Mouse (Mus musculus) kidney, embryonic 16.5 days (tissue): Measurements from ENCODE around the gene Thra. TPM values are rescaled to one million over a fixed set of nuclear protein-coding genes. Genes with fewer than 3 reads are reported as not detected.

ENCODE experiments used
- ATAC-seq: fragments of 200-750 bp; cut with Nextera tagmentation; 2 replicates; pipeline ENCODE4 v1.8.0; 2017; ENCODE audit warnings: moderate TSS enrichment; ENCODE audit not compliant: low FRiP score, low TSS enrichment
- H3K27ac ChIP-seq: fragments of 300-500 bp; sonication (generic); 2 replicates; pipeline ENCODE4 v1.5.1; 2014; ENCODE audit warnings: low read length
- H3K27me3 ChIP-seq: fragments of 300-500 bp; sonication (generic); 2 replicates; pipeline ENCODE4 v1.6.1; 2014; ENCODE audit warnings: low read length, control low read depth, mixed read lengths; ENCODE audit not compliant: insufficient read depth
- H3K36me3 ChIP-seq: fragments of 300-500 bp; sonication (generic); 2 replicates; pipeline ENCODE4 v1.6.1; 2014; ENCODE audit warnings: low read length, control low read depth, mixed read lengths; ENCODE audit not compliant: insufficient read depth
- H3K4me1 ChIP-seq: fragments of 300-500 bp; sonication (generic); 2 replicates; pipeline ENCODE4 v1.6.1; 2014; ENCODE audit warnings: low read length, control low read depth, mixed read lengths; ENCODE audit not compliant: insufficient read depth
- H3K4me2 ChIP-seq: fragments of 300-500 bp; sonication (generic); replicated peaks from 2 replicates; pipeline ENCODE4 v1.6.1; 2014; ENCODE audit warnings: low read depth, low read length
- H3K4me3 ChIP-seq: fragments of 300-500 bp; sonication (generic); 2 replicates; pipeline ENCODE4 v1.5.1; 2014; ENCODE audit warnings: mild to moderate bottlenecking, low read length
- H3K9ac ChIP-seq: fragments of 300-500 bp; sonication (generic); replicated peaks from 2 replicates; pipeline ENCODE4 v1.6.1; 2014; ENCODE audit warnings: low read length
- H3K9me3 ChIP-seq: fragments of 300-500 bp; sonication (generic); 2 replicates; pipeline ENCODE4 v1.6.1; 2016; ENCODE audit warnings: low read length, control low read depth
- WGBS: fragments of 180-500 bp; shearing (Covaris S2); extraction: QIAGEN DNeasy Blood & Tissue Kit; methylation state at CpG from one replicate; pipeline ENCODE4 v1.1.7; 2014; 5-methylcytosine and 5-hydroxymethylcytosine counted together
- polyA plus RNA-seq: library from polyadenylated mRNA; unstranded; fragments of >200 nt; fragmentation: Nextera tagmentation; extraction: Ambion mirVana; gene quantifications from 2 replicates; pipeline ENCODE4 v1.2.1, GENCODE M21; 2015

Gene Thra
- polyA plus RNA-seq, 1 experiment from 2014 or later: 24.4 TPM

- Histone ChIP-seq H3K4me2 (peak overlapping the region; percentile 82), H3K27me3 (no peaks in the 10 kb centered on the region), H3K9ac (peak overlapping the region; percentile 90), H3K4me1 (peaks cover 58% of the 10 kb centered on the region), H3K27ac (peak overlapping the region; percentile 92), H3K4me3 (peak overlapping the region; percentile 90), H3K9me3 (no peaks in the 10 kb centered on the region), H3K36me3 (no peaks in the 10 kb centered on the region)
- peak; percentile 75 for ATAC-seq
- WGBS: under 1% methylated on average over 56 of the region's 86 CpGs
These were observed 1.4 kb downstream of the Thra start for GRCm38 (mm10) chr11:98741622-98742396.

- H3K4me1 ChIP-seq: peaks cover 65% of the 10 kb centered on the region
- peak overlapping the region; percentile 90 for H3K9ac ChIP-seq
- H3K9me3 ChIP-seq: no peaks in the 10 kb centered on the region
- ATAC-seq: no peak
- H3K27me3 ChIP-seq: no peaks in the 10 kb centered on the region
- H3K4me2 ChIP-seq: peak overlapping the region; percentile 82
- H3K27ac ChIP-seq: peak overlapping the region; percentile 92
- 3% methylated on average over 21 of the region's 21 CpGs for WGBS
- peak overlapping the region; percentile 90 for H3K4me3 ChIP-seq
- H3K36me3 ChIP-seq: no peaks in the 10 kb centered on the region
These were observed 2.2 kb downstream of the Thra start for GRCm38 (mm10) chr11:98742397-98743291.

- Histone ChIP-seq H3K4me2 (peak overlapping the region; percentile 82), H3K4me1 (peaks cover 76% of the 10 kb centered on the region)
- 7% methylated on average over 9 of the region's 9 CpGs for WGBS
These were observed 3.4 kb downstream of the Thra start for GRCm38 (mm10) chr11:98743655-98744345.

GRCm38 (mm10) chr11:98744456-98745019, 4.1 kb downstream of the Thra start:
- Histone ChIP-seq H3K4me1 (peaks cover 84% of the 10 kb centered on the region), H3K4me3 (peak overlapping the region; percentile 90), H3K36me3 (no peaks in the 10 kb centered on the region), H3K9ac (peak overlapping the region; percentile 55), H3K27ac (peak overlapping the region; percentile 74), H3K9me3 (no peaks in the 10 kb centered on the region), H3K4me2 (peak overlapping the region; percentile 82), H3K27me3 (no peaks in the 10 kb centered on the region)
- ATAC-seq: no peak
- WGBS: 32% methylated on average over 7 of the region's 7 CpGs

More at GRCm38 (mm10) chr11:98743655-98744345, 3.4 kb downstream of the Thra start:
- Histone ChIP-seq H3K4me3 (peak overlapping the region; percentile 90), H3K9ac (peak overlapping the region; percentile 55), H3K36me3 (no peaks in the 10 kb centered on the region), H3K9me3 (no peaks in the 10 kb centered on the region), H3K27me3 (no peaks in the 10 kb centered on the region), H3K27ac (peak overlapping the region; percentile 74)
- peak; percentile 17 for ATAC-seq

GRCm38 (mm10) chr11:98745932-98746853, 5.8 kb downstream of the Thra start:
- Histone ChIP-seq H3K36me3 (no peaks in the 10 kb centered on the region), H3K4me3 (no peak overlapping the region)
- 45% methylated on average over 12 of the region's 12 CpGs for WGBS

GRCm38 (mm10) chr11:98746855-98747693, 6.6 kb downstream of the Thra start:
- Histone ChIP-seq H3K4me3 (peak overlapping the region; percentile 2), H3K4me2 (peak overlapping the region; percentile 41), H3K9me3 (no peaks in the 10 kb centered on the region), H3K4me1 (peaks cover 94% of the 10 kb centered on the region), H3K9ac (peak overlapping the region; percentile 34), H3K27me3 (no peaks in the 10 kb centered on the region), H3K27ac (peak overlapping the region; percentile 27), H3K36me3 (no peaks in the 10 kb centered on the region)
- 3% methylated on average over 19 of the region's 19 CpGs for WGBS
- ATAC-seq: peak; percentile 40

More at GRCm38 (mm10) chr11:98745932-98746853, 5.8 kb downstream of the Thra start:
- H3K9me3 ChIP-seq: no peaks in the 10 kb centered on the region
- H3K9ac ChIP-seq: peak overlapping the region; percentile 3; the same call in 1 of the 2 replicates
- no peak for ATAC-seq
- H3K27ac ChIP-seq: peak overlapping the region; percentile 27
- peaks cover 87% of the 10 kb centered on the region for H3K4me1 ChIP-seq
- peak overlapping the region; percentile 41; the same call in 1 of the 2 replicates for H3K4me2 ChIP-seq
- no peaks in the 10 kb centered on the region for H3K27me3 ChIP-seq

GRCm38 (mm10) chr11:98747804-98748505, 7.5 kb downstream of the Thra start:
- H3K4me3 ChIP-seq: no peak overlapping the region

More at GRCm38 (mm10) chr11:98747804-98748505, 7.5 kb downstream of the Thra start:
- Histone ChIP-seq H3K27ac (peak overlapping the region; percentile 71), H3K9me3 (no peaks in the 10 kb centered on the region), H3K4me2 (peak overlapping the region; percentile 21), H3K4me1 (peaks cover 98% of the 10 kb centered on the region), H3K36me3 (no peaks in the 10 kb centered on the region), H3K9ac (peak overlapping the region; percentile 48; the same call in 1 of the 2 replicates), H3K27me3 (no peaks in the 10 kb centered on the region)
- ATAC-seq: no peak
- WGBS: 25% methylated on average over 6 of the region's 6 CpGs
